8 mouse cellular contexts compared by ENCODE assay signal in genomic region chr5:45520809-45521110, GRCm38 (mm10). TPM values are rescaled to one million over a fixed set of nuclear protein-coding genes. Genes with fewer than 3 reads are reported as not detected.
A peak's percentile ranks its signal among the peaks of the same experiment; 100 is the strongest.
DNase-seq lines count a peak whose midpoint lies in the region; ATAC-seq and TF ChIP-seq lines count a peak whose summit lies in the region.

No protein-coding gene starts in this region.

- peak; percentile 4; the same call in 1 of the 2 replicates for ATAC-seq in forebrain, embryonic 12.5 days (ENCODE audit: low FRiP score)
- 0 out of 2 replicates have a peak, but pooled peaks have one; percentile 1 for ATAC-seq in liver, embryonic 14.5 days (ENCODE audit: insufficient read depth)

- TF ChIP-seq EP300 in heart, adult 2 months (IDR thresholded peaks at IDR 0.05; ENCODE audit: insufficient read depth, low read depth, low read length): no peak
- TF ChIP-seq EP300 in liver, embryonic 14.5 days (IDR thresholded peaks at IDR 0.05; ENCODE audit: low read depth): no peak

- peak overlapping the region; percentile 75 for H3K27ac ChIP-seq in heart, adult 2 months
- no peak overlapping the region for H3K27ac ChIP-seq in forebrain, embryonic 12.5 days
- no peak overlapping the region for H3K27ac ChIP-seq in liver, embryonic 14.5 days

- H3K9ac ChIP-seq in heart, adult 2 months (ENCODE audit: low read depth, low read length): peak overlapping the region; percentile 89
- H3K9ac ChIP-seq in forebrain, embryonic 12.5 days: peak overlapping the region; percentile 84
- H3K9ac ChIP-seq in liver, embryonic 14.5 days (replicated peaks): peak overlapping the region; percentile 92

- 0 out of 2 replicates have a peak, but pooled peaks cover 3% of the 10 kb centered on the region for H3K36me3 ChIP-seq in heart, adult 2 months (ENCODE audit: control insufficient read depth, insufficient read depth, low read length)
- H3K36me3 ChIP-seq in forebrain, embryonic 12.5 days (replicated peaks): peaks cover 23% of the 10 kb centered on the region
- H3K36me3 ChIP-seq in liver, embryonic 14.5 days (replicated peaks; ENCODE audit: control insufficient read depth, insufficient read depth, low read depth): peaks cover 7% of the 10 kb centered on the region

- H3K9me3 ChIP-seq in forebrain, embryonic 12.5 days: no peaks in the 10 kb centered on the region
- no peaks in the 10 kb centered on the region for H3K9me3 ChIP-seq in liver, embryonic 14.5 days (ENCODE audit: control insufficient read depth, low read length)

- DNase-seq in heart, adult 2 months: no peak
- DNase-seq in heart, postnatal 10 days: no peak
- DNase-seq in CD4-positive, CD25-positive, alpha-beta regulatory T cell, adult 2 months (ENCODE audit: low read depth, low spot score): peak; percentile 37
- DNase-seq in liver, embryonic 14.5 days (ENCODE audit: low read depth in 3 of 3, low spot score in 3 of 3): no peak
- DNase-seq in layer of hippocampus, postnatal 25 days (ENCODE audit: extremely low spot score in 1 of 2, low spot score in 1 of 2): no peak
- DNase-seq in left cerebral cortex, adult 9 months (ENCODE audit: low spot score in 2 of 2): no peak
- no peak for DNase-seq in frontal cortex, adult 2 months (ENCODE audit: extremely low spot score in 1 of 2, low spot score in 1 of 2)

- TF ChIP-seq POLR2A in heart, adult 2 months (IDR thresholded peaks at IDR 0.05; ENCODE audit: insufficient read depth, low read depth, low read length): no peak

- no peaks in the 10 kb centered on the region for H3K27me3 ChIP-seq in heart, adult 2 months (ENCODE audit: control insufficient read depth, insufficient read depth, low read length)
- no peaks in the 10 kb centered on the region for H3K27me3 ChIP-seq in forebrain, embryonic 12.5 days
- H3K27me3 ChIP-seq in liver, embryonic 14.5 days (ENCODE audit: control insufficient read depth, insufficient read depth, low read length): no peaks in the 10 kb centered on the region

- 3% methylated on average over 5 of the region's 5 CpGs for WGBS in heart, adult 2 months
- 4% methylated on average over 5 of the region's 5 CpGs for WGBS in forebrain, embryonic 12.5 days
- 7% methylated on average over 5 of the region's 5 CpGs for WGBS in liver, embryonic 14.5 days (ENCODE audit: insufficient replicate concordance)

- peak overlapping the region; percentile 88 for H3K4me3 ChIP-seq in heart, adult 2 months
- H3K4me3 ChIP-seq in forebrain, embryonic 12.5 days (replicated peaks): peak overlapping the region; percentile 89
- H3K4me3 ChIP-seq in liver, embryonic 14.5 days (ENCODE audit: insufficient read depth in 1 of 2, low read depth in 2 of 2, low read length in 2 of 2): peak overlapping the region; percentile 88 to 98

- intact Hi-C loops in heart, adult 2 months (cut with DNase I): loop anchor here (5.0 kb wide), 2 partner anchors 68 to 147 kb away; partner anchors contain the start of genes Clrn2, Ncapg and Qdpr
- intact Hi-C loops in heart, postnatal 10 days (cut with DNase I): loop anchor here (2.0 to 5.0 kb wide), 3 partner anchors 28 to 147 kb away; partner anchors contain the start of genes Lap3 and Ncapg

- peaks cover 7% of the 10 kb centered on the region; the same call in 1 of the 2 replicates for H3K79me2 ChIP-seq in heart, adult 2 months (replicated peaks; ENCODE audit: control insufficient read depth, insufficient read depth, low read length)

- no peaks in the 10 kb centered on the region; the same call in 1 of the 2 replicates for H3K4me1 ChIP-seq in heart, adult 2 months (ENCODE audit: control insufficient read depth, insufficient read depth, low read length)
- H3K4me1 ChIP-seq in forebrain, embryonic 12.5 days: peaks cover 15% of the 10 kb centered on the region
- H3K4me1 ChIP-seq in liver, embryonic 14.5 days (replicated peaks; ENCODE audit: control insufficient read depth in 2 of 2, insufficient read depth in 2 of 2, low read length in 1 of 2): peaks cover 8 to 9% of the 10 kb centered on the region in 2 experiments

- peak overlapping the region; percentile 89 for H3K4me2 ChIP-seq in forebrain, embryonic 12.5 days
- peak overlapping the region; percentile 86 for H3K4me2 ChIP-seq in liver, embryonic 14.5 days (ENCODE audit: low read depth)

- TF ChIP-seq CTCF in heart, adult 2 months (IDR thresholded peaks at IDR 0.05): no peak
- no peak for TF ChIP-seq CTCF in liver, embryonic 14.5 days (IDR thresholded peaks at IDR 0.05; ENCODE audit: low read depth)

RNA-seq across cellular contexts. Expression of gene Med28, which starts 0.7 kb away (rescaled TPM):
- total RNA-seq in heart, adult 2 months (2021): 10 to 100 TPM; 56.1 to 62.8 TPM
- polyA plus RNA-seq in heart, adult 2 months (2012; rRNA removed): 56.7 and 68.3 TPM in 2 replicates
- total RNA-seq in heart, postnatal 10 days (2021): 10 to 100 TPM; 50.4 to 53.8 TPM
- 285 and 297 TPM in 2 replicates for polyA plus RNA-seq in forebrain, embryonic 12.5 days (2016; fragmentation: Nextera tagmentation; extraction: Ambion mirVana)
- 22.7 and 37.6 TPM in 2 replicates for polyA plus RNA-seq in liver, embryonic 14.5 days (2012; rRNA removed)
- 99.8 and 102 TPM in 2 replicates for polyA plus RNA-seq in liver, embryonic 14.5 days (2014; fragmentation: Nextera tagmentation; extraction: Ambion mirVana)
- 100 to 1,000 TPM in 1 of 2 experiments, 10 to 100 TPM in 1; 99.3 to 110 TPM for total RNA-seq in layer of hippocampus, postnatal 25 days (2021)
- 121 and 124 TPM in 2 replicates for polyA plus RNA-seq in frontal cortex, adult 2 months (2012; rRNA removed)

RNA-seq across cellular contexts. Expression of gene Lap3, which starts 27.6 kb away (rescaled TPM):
- total RNA-seq in heart, adult 2 months (2021): 100 to 1,000 TPM in 1 of 2 experiments, 10 to 100 TPM in 1; 98.4 to 107 TPM
- polyA plus RNA-seq in heart, adult 2 months (2012; rRNA removed): 24.0 and 32.9 TPM in 2 replicates
- 10 to 100 TPM; 77.1 to 77.2 TPM for total RNA-seq in heart, postnatal 10 days (2021)
- polyA plus RNA-seq in forebrain, embryonic 12.5 days (2016; fragmentation: Nextera tagmentation; extraction: Ambion mirVana): 67.2 and 67.7 TPM in 2 replicates
- 15.4 and 24.3 TPM in 2 replicates for polyA plus RNA-seq in liver, embryonic 14.5 days (2012; rRNA removed)
- polyA plus RNA-seq in liver, embryonic 14.5 days (2014; fragmentation: Nextera tagmentation; extraction: Ambion mirVana): 38.8 and 39.8 TPM in 2 replicates
- 10 to 100 TPM; 53.3 to 59.2 TPM for total RNA-seq in layer of hippocampus, postnatal 25 days (2021)
- 48.4 and 58.8 TPM in 2 replicates for polyA plus RNA-seq in frontal cortex, adult 2 months (2012; rRNA removed)
